Mouse (Mus musculus) midbrain, embryonic 14.5 days (tissue): Measurements from ENCODE around the gene Grk4. TPM values are rescaled to one million over a fixed set of nuclear protein-coding genes. Genes with fewer than 3 reads are reported as not detected.
A peak's percentile ranks its signal among the peaks of the same experiment; 100 is the strongest.

Experiments
- ATAC-seq: fragments of 200-750 bp; cut with Nextera tagmentation; 2 replicates; pipeline ENCODE4 v1.8.0; 2017; ENCODE audit warnings: moderate number of reproducible peaks, moderate library complexity; ENCODE audit not compliant: low FRiP score, low TSS enrichment
- DNase-seq: peaks from one replicate; pipeline ENCODE4 v3.0.0-alpha.2; 2015
- H3K27ac ChIP-seq: fragments of 300-500 bp; sonication (generic); replicated peaks from 2 replicates; pipeline ENCODE4 v1.5.1; 2014; ENCODE audit warnings: mild to moderate bottlenecking, low read depth, low read length, moderate library complexity
- H3K27me3 ChIP-seq: fragments of 300-500 bp; sonication (generic); 2 replicates; pipeline ENCODE4 v1.6.1; 2014; ENCODE audit warnings: low read length, control low read depth, mixed read lengths; ENCODE audit not compliant: control insufficient read depth, insufficient read depth
- H3K36me3 ChIP-seq: fragments of 300-500 bp; sonication (generic); 2 replicates; pipeline ENCODE4 v1.6.1; 2014; ENCODE audit warnings: low read length, control low read depth; ENCODE audit not compliant: control insufficient read depth, insufficient read depth
- H3K4me1 ChIP-seq: fragments of 300-500 bp; sonication (generic); 2 replicates; pipeline ENCODE4 v1.6.1; 2014; ENCODE audit warnings: mild to moderate bottlenecking, antibody characterized with exemption, low read length, control low read depth; ENCODE audit not compliant: control insufficient read depth, insufficient read depth
- H3K4me2 ChIP-seq: fragments of 300-500 bp; sonication (generic); 2 replicates; pipeline ENCODE4 v1.6.1; 2014; ENCODE audit warnings: mild to moderate bottlenecking, low read length, moderate library complexity
- H3K4me3 ChIP-seq: fragments of 300-500 bp; sonication (generic); replicated peaks from 2 replicates; pipeline ENCODE4 v1.5.1; 2014; ENCODE audit warnings: low read depth, low read length
- H3K9ac ChIP-seq: fragments of 300-500 bp; sonication (generic); replicated peaks from 2 replicates; pipeline ENCODE4 v1.6.1; 2014; ENCODE audit warnings: mild to moderate bottlenecking, low read length, moderate library complexity
- H3K9me3 ChIP-seq: fragments of 300-500 bp; sonication (generic); 2 replicates; pipeline ENCODE4 v1.6.1; 2016; ENCODE audit warnings: low read length, control low read depth, mixed read lengths; ENCODE audit not compliant: control insufficient read depth
- whole genome bisulfite sequencing: fragments of 180-500 bp; shearing (Covaris S2); extraction: QIAGEN DNeasy Blood & Tissue Kit; methylation state at CpG from one replicate; pipeline ENCODE4 v1.1.7; 2014; 5-methylcytosine and 5-hydroxymethylcytosine counted together
- polyA plus RNA-seq: library from polyadenylated mRNA; unstranded; fragments of >200 nt; fragmentation: Nextera tagmentation; extraction: Ambion mirVana; gene quantifications from 2 replicates; pipeline ENCODE4 v1.2.1, GENCODE M21; 2014

The Grk4 gene
- polyA plus RNA-seq, result 1.5 and 1.6 TPM in 2 replicates

GRCm38 (mm10) chr5:34659686-34660590 is at the start of gene Grk4, which contains the start of gene Nop14:
Gene Grk4 (plus strand): TSS chr5:34660379.
Gene Nop14 (minus strand): TSS chr5:34660148.
- Histone ChIP-seq H3K4me2 (peak within 1 kb of the TSS; percentile 64), H3K36me3 (peaks cover 25% of the 10 kb centered on the region), H3K9ac (peak within 1 kb of the TSS; percentile 59), H3K4me3 (peak within 1 kb of the TSS; percentile 60), H3K27me3 (no peaks in the 10 kb centered on the region), H3K4me1 (peaks cover 7% of the 10 kb centered on the region), H3K27ac (peak within 1 kb of the TSS; percentile 83), H3K9me3 (no peaks in the 10 kb centered on the region)
- DNase-seq, result peak; percentile 100
- peak; percentile 100 for ATAC-seq
- under 1% methylated on average over 60 of the region's 60 CpGs for WGBS

DNA sequence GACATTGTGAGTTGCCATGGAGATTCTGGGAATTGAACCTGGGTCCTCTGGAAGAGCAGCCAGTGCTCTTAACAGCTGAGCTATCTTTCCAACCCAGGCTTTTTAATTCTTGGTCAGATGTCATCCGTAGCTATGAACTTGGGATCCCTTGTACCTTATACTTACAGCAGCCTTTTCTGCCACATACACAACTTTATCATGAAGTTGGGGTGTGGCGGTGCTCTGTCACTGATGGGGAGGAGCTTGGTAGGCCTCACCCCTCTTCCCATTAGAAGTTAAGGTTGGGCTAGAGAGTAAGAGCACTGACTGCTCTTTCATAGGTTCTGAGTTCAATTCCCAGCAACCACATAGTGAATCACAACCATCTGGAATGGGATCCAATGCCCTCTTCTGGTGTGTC is 27.2 kb upstream of the Grk4 start:
- 98% methylated on average over 2 of the region's 2 CpGs for whole genome bisulfite sequencing
- H3K4me2 ChIP-seq, result no peak overlapping the region
- no peak overlapping the region for H3K9ac ChIP-seq
- ATAC-seq (no peak), DNase-seq (no peak)
- no peak overlapping the region for H3K27ac ChIP-seq
- H3K4me3 ChIP-seq, result no peak overlapping the region
- no peaks in the 10 kb centered on the region for H3K27me3 ChIP-seq
- H3K36me3 ChIP-seq, result peaks cover 80% of the 10 kb centered on the region
- peaks cover 12% of the 10 kb centered on the region for H3K4me1 ChIP-seq
- H3K9me3 ChIP-seq, result no peaks in the 10 kb centered on the region

DNA sequence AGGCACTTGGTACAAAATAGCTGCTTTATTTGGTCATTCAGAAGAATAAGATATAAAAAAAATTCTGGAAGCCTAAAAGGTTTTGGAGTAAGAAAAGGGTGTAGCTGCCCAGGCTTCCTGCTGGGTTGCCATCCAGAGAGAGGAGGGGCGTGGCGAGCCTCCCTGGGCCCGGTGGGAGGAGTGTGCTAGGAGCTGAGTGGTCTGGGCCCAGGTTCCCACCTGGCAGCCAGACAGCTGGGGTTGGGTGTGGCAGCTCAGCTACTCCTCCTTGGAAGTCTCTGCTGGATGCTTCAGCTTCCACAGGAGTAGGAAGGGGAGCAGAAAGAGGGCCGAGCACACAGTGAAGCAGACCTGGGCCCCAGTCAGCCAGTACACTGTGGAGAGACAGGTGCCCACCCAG is 26.5 kb upstream of the Grk4 start:
- H3K36me3 ChIP-seq, result peaks cover 80% of the 10 kb centered on the region
- no peak overlapping the region for H3K27ac ChIP-seq
- H3K27me3 ChIP-seq, result no peaks in the 10 kb centered on the region
- H3K4me3 ChIP-seq, result no peak overlapping the region
- H3K4me2 ChIP-seq, result no peak overlapping the region
- no peak for ATAC-seq
- H3K9ac ChIP-seq, result no peak overlapping the region
- H3K9me3 ChIP-seq, result no peaks in the 10 kb centered on the region
- DNase-seq, result no peak
- peaks cover 12% of the 10 kb centered on the region for H3K4me1 ChIP-seq
- WGBS, result 83% methylated on average over 4 of the region's 4 CpGs

- no peak overlapping the region for H3K4me3 ChIP-seq
- H3K27ac ChIP-seq, result no peak overlapping the region
- peaks cover 80% of the 10 kb centered on the region for H3K36me3 ChIP-seq
- H3K9ac ChIP-seq, result no peak overlapping the region
- H3K27me3 ChIP-seq, result no peaks in the 10 kb centered on the region
- DNase-seq (no peak), ATAC-seq (no peak)
- no peaks in the 10 kb centered on the region for H3K9me3 ChIP-seq
- H3K4me1 ChIP-seq, result peaks cover 12% of the 10 kb centered on the region
- no peak overlapping the region for H3K4me2 ChIP-seq
- WGBS, result 94% methylated on average over 13 of the region's 13 CpGs
Observed at GRCm38 (mm10) chr5:34634746-34635400, 25.3 kb upstream of the Grk4 start.

DNA sequence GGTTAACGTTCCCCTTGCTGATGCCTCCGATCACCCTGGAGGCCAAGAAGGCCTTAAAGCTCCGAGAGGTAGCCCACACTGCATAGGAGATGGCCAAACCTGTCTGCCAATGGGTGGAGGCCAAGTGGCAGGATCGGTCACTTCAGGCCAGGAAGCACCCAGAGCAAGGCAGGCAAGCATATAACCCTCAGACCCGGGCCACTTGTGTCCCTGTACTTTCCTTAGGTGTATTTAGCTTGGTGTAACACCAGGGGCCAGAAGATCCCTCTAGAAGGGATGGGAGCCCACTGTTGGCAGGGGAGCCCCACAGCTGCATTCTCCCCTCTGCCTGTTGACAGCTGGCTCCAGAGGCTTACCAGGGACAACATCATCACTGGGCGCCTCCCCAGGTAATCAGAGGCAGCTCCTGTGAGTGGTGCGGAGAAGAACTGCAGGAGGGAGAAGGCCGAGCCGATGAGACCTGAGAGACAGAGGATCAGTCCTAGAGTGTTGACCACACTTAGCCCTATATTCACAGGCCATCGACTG is 24.4 kb upstream of the Grk4 start:
- H3K27me3 ChIP-seq, result no peaks in the 10 kb centered on the region
- DNase-seq, result no peak
- H3K9me3 ChIP-seq, result no peaks in the 10 kb centered on the region
- H3K9ac ChIP-seq, result peak overlapping the region; percentile 77; the same call in 1 of the 2 replicates
- peak overlapping the region; percentile 57 for H3K4me3 ChIP-seq
- 66% methylated on average over 10 of the region's 10 CpGs for WGBS
- H3K4me1 ChIP-seq, result peaks cover 12% of the 10 kb centered on the region
- H3K36me3 ChIP-seq, result peaks cover 80% of the 10 kb centered on the region
- ATAC-seq, result no peak
- H3K4me2 ChIP-seq, result peak overlapping the region; percentile 93
- H3K27ac ChIP-seq, result 0 out of 2 replicates have a peak overlapping the region, but pooled peaks have one; percentile 77

DNA sequence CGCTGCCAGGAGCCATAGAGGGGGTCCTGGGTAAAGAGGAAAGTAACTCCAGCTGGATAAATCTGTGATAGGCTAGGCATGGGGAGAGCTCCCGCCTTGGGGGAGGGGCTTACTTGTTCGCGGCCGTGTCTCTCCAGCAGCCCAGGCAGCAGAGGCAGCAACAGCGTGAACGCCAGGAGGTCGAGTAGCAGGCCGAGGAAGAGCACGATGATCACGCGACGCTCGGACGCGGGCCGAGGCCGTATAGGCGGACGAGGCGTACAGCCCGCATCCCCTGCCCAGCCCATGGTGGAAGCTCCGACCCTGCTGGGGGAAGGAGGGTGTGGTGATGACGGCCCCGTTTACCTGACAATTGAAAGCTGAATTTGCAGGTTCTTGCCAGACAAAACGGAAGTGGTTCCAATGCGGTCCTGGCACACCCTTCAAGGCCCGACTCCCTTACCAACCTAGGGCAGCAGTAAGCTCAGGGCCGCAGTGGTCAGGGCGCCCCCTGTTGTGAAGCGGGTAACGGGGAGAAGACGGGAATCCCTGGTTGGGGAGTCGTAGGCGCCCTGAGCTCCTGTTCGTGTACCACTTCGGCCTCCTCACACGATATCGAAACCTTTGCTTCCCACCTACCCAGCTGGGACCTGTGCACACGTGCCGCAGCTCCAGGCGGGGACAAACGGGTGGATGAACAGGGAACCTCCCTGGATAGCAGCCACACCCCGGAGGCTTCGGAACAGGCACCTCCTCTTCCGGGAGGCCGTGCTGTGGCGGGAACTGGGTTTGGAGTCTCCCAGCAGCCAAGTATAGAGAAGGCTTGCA is 23.5 kb upstream of the Grk4 start, which contains the start of gene Mfsd10:
TSS of gene Mfsd10 (minus strand) at position 732 of the 807 bp plus-strand sequence.
- Histone ChIP-seq H3K9me3 (no peaks in the 10 kb centered on the region), H3K36me3 (peaks cover 80% of the 10 kb centered on the region), H3K9ac (peak within 1 kb of the TSS; percentile 77), H3K27me3 (no peaks in the 10 kb centered on the region), H3K4me2 (peak within 1 kb of the TSS; percentile 93), H3K27ac (peak within 1 kb of the TSS; percentile 77), H3K4me3 (peak within 1 kb of the TSS; percentile 57), H3K4me1 (peaks cover 12% of the 10 kb centered on the region)
- DNase-seq (peak; percentile 90), ATAC-seq (peak; percentile 87)
- under 1% methylated on average over 48 of the region's 48 CpGs for WGBS

- H3K36me3 ChIP-seq, result peaks cover 75% of the 10 kb centered on the region
- H3K4me3 ChIP-seq, result no peak overlapping the region
- peak overlapping the region; percentile 93; the same call in 1 of the 2 replicates for H3K4me2 ChIP-seq
- H3K9ac ChIP-seq, result 0 out of 2 replicates have a peak overlapping the region, but pooled peaks have one; percentile 77
- 86% methylated on average over 7 of the region's 7 CpGs for WGBS
- peaks cover 12% of the 10 kb centered on the region for H3K4me1 ChIP-seq
- ATAC-seq (no peak), DNase-seq (no peak)
- H3K27ac ChIP-seq, result no peak overlapping the region
- H3K27me3 ChIP-seq, result no peaks in the 10 kb centered on the region
- no peaks in the 10 kb centered on the region for H3K9me3 ChIP-seq
Observed at GRCm38 (mm10) chr5:34637591-34638156, 22.5 kb upstream of the Grk4 start.

DNA sequence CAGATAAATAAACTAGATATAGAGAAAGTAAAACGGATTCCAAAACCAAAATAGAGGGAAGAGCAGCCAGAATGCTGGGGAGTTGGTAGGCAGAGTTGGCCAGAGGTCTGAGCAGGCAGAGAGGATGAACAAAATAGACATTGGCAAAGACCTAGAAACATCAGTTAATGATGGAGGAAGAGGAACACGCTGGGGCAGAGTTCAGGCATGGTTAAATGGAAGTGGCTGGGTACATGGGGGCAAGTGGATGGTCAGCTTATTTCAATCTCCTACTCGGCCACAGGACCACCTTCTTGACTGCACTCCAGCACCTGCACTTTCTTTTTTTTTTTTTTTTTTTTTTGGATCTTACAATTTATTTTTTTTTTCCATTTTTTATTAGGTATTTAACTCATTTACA is 18.2 kb upstream of the Grk4 start:
- WGBS, result 90% methylated on average over 3 of the region's 3 CpGs

More for the DNA sequence above, 18.2 kb upstream of the Grk4 start:
- ATAC-seq, result no peak
- no peak for DNase-seq
- H3K4me2 ChIP-seq, result no peak overlapping the region
- 0 out of 2 replicates have a peak, but pooled peaks cover 4% of the 10 kb centered on the region for H3K4me1 ChIP-seq
- no peaks in the 10 kb centered on the region for H3K9me3 ChIP-seq
- no peaks in the 10 kb centered on the region for H3K27me3 ChIP-seq
- no peak overlapping the region for H3K27ac ChIP-seq
- peaks cover 84% of the 10 kb centered on the region for H3K36me3 ChIP-seq
- no peak overlapping the region for H3K4me3 ChIP-seq
- no peak overlapping the region for H3K9ac ChIP-seq
